Mouse (Mus musculus) heart, embryonic 13.5 days (tissue): ENCODE data around the gene Tas1r2. TPM values are rescaled to one million over a fixed set of nuclear protein-coding genes. Genes with fewer than 3 reads are reported as not detected.

Source experiments
- ATAC-seq: fragments of 200-750 bp; cut with Nextera tagmentation; 2 replicates; pipeline ENCODE4 v1.8.0; 2017; ENCODE audit warnings: moderate TSS enrichment; ENCODE audit not compliant: insufficient number of reproducible peaks, low FRiP score, low TSS enrichment; ENCODE audit errors: extremely low read depth
- H3K27ac ChIP-seq: fragments of 300-500 bp; sonication (generic); replicated peaks from 2 replicates; pipeline ENCODE4 v1.5.1; 2015; ENCODE audit warnings: moderate library complexity, mild to moderate bottlenecking, inconsistent platforms
- H3K27me3 ChIP-seq: fragments of 300-500 bp; sonication (generic); replicated peaks from 2 replicates; pipeline ENCODE4 v1.6.1; 2015; ENCODE audit warnings: mild to moderate bottlenecking, inconsistent platforms
- H3K36me3 ChIP-seq: fragments of 300-500 bp; sonication (generic); 2 replicates; pipeline ENCODE4 v1.6.1; 2015; ENCODE audit warnings: mild to moderate bottlenecking, inconsistent platforms
- H3K4me1 ChIP-seq: fragments of 300-500 bp; sonication (generic); 2 replicates; pipeline ENCODE4 v1.6.1; 2015; ENCODE audit warnings: inconsistent platforms
- H3K4me2 ChIP-seq: fragments of 300-500 bp; sonication (generic); 2 replicates; pipeline ENCODE4 v1.6.1; 2015; ENCODE audit warnings: inconsistent platforms, mild to moderate bottlenecking, moderate library complexity
- H3K4me3 ChIP-seq: fragments of 300-500 bp; sonication (generic); 2 replicates; pipeline ENCODE4 v1.5.1; 2015; ENCODE audit warnings: moderate library complexity, mild to moderate bottlenecking, inconsistent platforms
- H3K9ac ChIP-seq: fragments of 300-500 bp; sonication (generic); 2 replicates; pipeline ENCODE4 v1.6.1; 2015; ENCODE audit warnings: inconsistent platforms, mild to moderate bottlenecking, moderate library complexity
- H3K9me3 ChIP-seq: fragments of 300-500 bp; sonication (generic); 2 replicates; pipeline ENCODE4 v1.6.1; 2016; ENCODE audit warnings: inconsistent platforms
- WGBS: fragments of 180-500 bp; shearing (Covaris S2); methylation state at CpG from one replicate; pipeline ENCODE4 v1.1.7; 2015; ENCODE audit warnings: mixed read lengths; 5-methylcytosine and 5-hydroxymethylcytosine counted together
- polyA plus RNA-seq: library from polyadenylated mRNA; unstranded; fragments of >200 nt; fragmentation: Nextera tagmentation; extraction: Ambion mirVana; gene quantifications from 2 replicates; pipeline ENCODE4 v1.2.1, GENCODE M21; 2015

The Tas1r2 gene
- polyA plus RNA-seq, 1 experiment from 2014 or later = not detected

- peaks cover 6% of the 10 kb centered on the region for H3K27me3 ChIP-seq
- peak; percentile 99 for ATAC-seq
- peak within 1 kb of the TSS; percentile 71 for H3K4me3 ChIP-seq
- peaks cover 20% of the 10 kb centered on the region for H3K36me3 ChIP-seq
- H3K27ac ChIP-seq = peak within 1 kb of the TSS; percentile 65
- H3K4me1 ChIP-seq = peaks cover 26% of the 10 kb centered on the region
- H3K9ac ChIP-seq = peak within 1 kb of the TSS; percentile 85
- 0% methylated on average over 36 of the region's 38 CpGs for WGBS
- H3K9me3 ChIP-seq = no peaks in the 10 kb centered on the region
- H3K4me2 ChIP-seq = peak within 1 kb of the TSS; percentile 84
Measured at GRCm38 (mm10) chr4:139622373-139623282, 30.7 kb upstream of the Tas1r2 start, which contains the start of gene Aldh4a1. Aldh4a1 (plus strand) TSS chr4:139622866.

DNA sequence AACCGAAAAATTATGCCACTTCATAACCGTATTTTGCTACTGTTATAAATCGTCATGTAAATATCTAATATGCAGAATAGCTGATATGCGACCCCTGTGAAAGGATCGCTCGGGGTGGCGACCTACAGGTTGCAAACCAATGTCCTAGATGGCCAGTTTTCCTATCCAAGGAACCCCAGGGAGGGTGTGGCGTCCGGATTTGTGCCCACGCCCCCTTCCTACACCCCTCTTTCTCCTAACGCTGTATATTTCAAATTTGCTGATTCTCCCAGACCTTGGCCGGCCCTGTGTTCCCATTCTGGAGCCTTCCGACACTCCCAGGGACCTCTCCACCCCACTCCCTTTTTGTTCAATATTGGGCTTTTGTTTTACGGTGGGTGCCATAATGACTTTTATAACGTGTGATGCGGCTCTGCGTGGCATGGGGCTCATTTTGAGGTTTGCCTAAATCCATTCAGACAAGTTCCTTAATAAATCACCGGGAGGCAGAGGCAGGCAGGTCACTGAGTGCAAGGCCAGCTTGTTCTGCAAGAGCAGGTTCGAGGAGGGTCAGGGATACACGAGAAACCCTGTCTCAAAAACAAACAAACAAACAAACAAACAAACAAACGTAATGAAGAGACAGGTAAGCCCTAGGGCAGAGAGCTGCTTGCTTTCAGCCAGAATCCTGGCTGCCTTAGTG, 29.8 kb upstream of the Tas1r2 start:
- 26% methylated on average over 21 of the region's 21 CpGs for WGBS
- Histone ChIP-seq H3K36me3 (peaks cover 13% of the 10 kb centered on the region), H3K27me3 (peaks cover 6% of the 10 kb centered on the region), H3K9me3 (no peaks in the 10 kb centered on the region), H3K4me1 (peaks cover 26% of the 10 kb centered on the region), H3K4me3 (peak overlapping the region; percentile 71), H3K27ac (no peak overlapping the region), H3K9ac (peak overlapping the region; percentile 85), H3K4me2 (peak overlapping the region; percentile 84)
- no peak for ATAC-seq

DNA sequence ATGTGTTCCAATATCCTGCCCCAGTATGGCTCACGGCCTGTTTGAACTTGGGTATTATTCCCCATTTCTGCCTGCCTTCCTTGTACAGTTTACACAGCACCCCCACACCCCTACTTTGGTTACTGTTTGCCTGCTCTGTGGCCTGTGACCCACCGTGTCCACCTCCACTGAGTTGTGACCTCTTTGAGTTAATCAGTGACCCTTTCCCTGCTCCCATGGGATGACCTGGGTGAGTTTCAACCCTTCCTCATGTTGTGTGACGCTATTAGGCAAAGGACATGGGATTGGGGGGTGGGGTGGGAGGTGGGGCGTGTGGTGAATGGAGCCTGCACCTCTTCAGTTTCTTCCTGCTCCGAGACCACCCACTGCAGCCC, 29.2 kb upstream of the Tas1r2 start:
- no peak overlapping the region for H3K27ac ChIP-seq
- peak overlapping the region; percentile 85; the same call in 1 of the 2 replicates for H3K9ac ChIP-seq
- peaks cover 6% of the 10 kb centered on the region for H3K27me3 ChIP-seq
- H3K4me2 ChIP-seq = peak overlapping the region; percentile 84
- H3K4me1 ChIP-seq = peaks cover 29% of the 10 kb centered on the region
- H3K4me3 ChIP-seq = peak overlapping the region; percentile 71; the same call in 1 of the 2 replicates
- ATAC-seq = no peak
- no peaks in the 10 kb centered on the region for H3K9me3 ChIP-seq
- H3K36me3 ChIP-seq = peaks cover 13% of the 10 kb centered on the region
- WGBS = 67% methylated on average over 5 of the region's 5 CpGs

GRCm38 (mm10) chr4:139624706-139625105, 28.6 kb upstream of the Tas1r2 start:
- 73% methylated on average over 10 of the region's 10 CpGs for WGBS
- Histone ChIP-seq H3K4me2 (no peak overlapping the region), H3K36me3 (peaks cover 13% of the 10 kb centered on the region), H3K27ac (no peak overlapping the region), H3K4me1 (peaks cover 33% of the 10 kb centered on the region), H3K9ac (0 out of 2 replicates have a peak overlapping the region, but pooled peaks have one; percentile 85), H3K9me3 (no peaks in the 10 kb centered on the region), H3K4me3 (no peak overlapping the region), H3K27me3 (peaks cover 6% of the 10 kb centered on the region)
- ATAC-seq = no peak

- H3K4me2 ChIP-seq = no peak overlapping the region
- H3K4me3 ChIP-seq = no peak overlapping the region
- no peak overlapping the region for H3K27ac ChIP-seq
- H3K4me1 ChIP-seq = peaks cover 28% of the 10 kb centered on the region
- no peaks in the 10 kb centered on the region for H3K9me3 ChIP-seq
- H3K36me3 ChIP-seq = no peaks in the 10 kb centered on the region
- no peak overlapping the region for H3K9ac ChIP-seq
- H3K27me3 ChIP-seq = peaks cover 14% of the 10 kb centered on the region
- ATAC-seq = no peak
- 88% methylated on average over 11 of the region's 11 CpGs for WGBS
Measured at GRCm38 (mm10) chr4:139627361-139627760, 26.0 kb upstream of the Tas1r2 start.

GRCm38 (mm10) chr4:139630171-139630570, 23.2 kb upstream of the Tas1r2 start:
- ATAC-seq = no peak
- Histone ChIP-seq H3K9me3 (no peaks in the 10 kb centered on the region), H3K4me1 (peaks cover 13% of the 10 kb centered on the region), H3K9ac (no peak overlapping the region), H3K36me3 (no peaks in the 10 kb centered on the region; the same call in 1 of the 2 replicates), H3K27me3 (peaks cover 8% of the 10 kb centered on the region), H3K4me3 (no peak overlapping the region), H3K27ac (no peak overlapping the region), H3K4me2 (no peak overlapping the region)
- 66% methylated on average over 10 of the region's 10 CpGs for WGBS

DNA sequence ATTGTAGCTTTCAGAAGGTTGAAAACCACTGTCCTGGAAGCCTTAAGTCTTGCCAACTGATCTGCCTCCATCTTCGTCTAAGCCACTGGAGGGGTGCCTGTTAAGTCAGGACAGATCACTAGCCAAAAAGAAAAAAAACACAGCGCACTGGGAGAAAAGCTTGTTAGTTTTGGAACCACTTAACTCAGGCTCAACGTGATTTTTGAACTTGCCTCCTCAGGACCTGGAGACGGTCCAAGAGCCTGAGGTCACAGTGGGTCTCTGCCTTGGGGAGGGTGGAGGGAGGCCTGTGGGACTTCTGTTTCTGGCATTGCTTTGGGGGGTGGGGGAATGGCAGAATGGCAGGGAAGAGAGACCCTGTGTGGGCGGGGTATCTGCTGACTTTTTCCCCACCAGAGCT, 22.2 kb upstream of the Tas1r2 start:
- 0 out of 2 replicates have a peak overlapping the region, but pooled peaks have one; percentile 21 for H3K27ac ChIP-seq
- H3K27me3 ChIP-seq = peaks cover 8% of the 10 kb centered on the region
- no peak overlapping the region for H3K9ac ChIP-seq
- H3K9me3 ChIP-seq = no peaks in the 10 kb centered on the region
- no peak overlapping the region for H3K4me3 ChIP-seq
- no peak overlapping the region for H3K4me2 ChIP-seq
- no peaks in the 10 kb centered on the region; the same call in 1 of the 2 replicates for H3K36me3 ChIP-seq
- no peak for ATAC-seq
- peaks cover 10% of the 10 kb centered on the region for H3K4me1 ChIP-seq
- 58% methylated on average over 5 of the region's 5 CpGs for WGBS

DNA sequence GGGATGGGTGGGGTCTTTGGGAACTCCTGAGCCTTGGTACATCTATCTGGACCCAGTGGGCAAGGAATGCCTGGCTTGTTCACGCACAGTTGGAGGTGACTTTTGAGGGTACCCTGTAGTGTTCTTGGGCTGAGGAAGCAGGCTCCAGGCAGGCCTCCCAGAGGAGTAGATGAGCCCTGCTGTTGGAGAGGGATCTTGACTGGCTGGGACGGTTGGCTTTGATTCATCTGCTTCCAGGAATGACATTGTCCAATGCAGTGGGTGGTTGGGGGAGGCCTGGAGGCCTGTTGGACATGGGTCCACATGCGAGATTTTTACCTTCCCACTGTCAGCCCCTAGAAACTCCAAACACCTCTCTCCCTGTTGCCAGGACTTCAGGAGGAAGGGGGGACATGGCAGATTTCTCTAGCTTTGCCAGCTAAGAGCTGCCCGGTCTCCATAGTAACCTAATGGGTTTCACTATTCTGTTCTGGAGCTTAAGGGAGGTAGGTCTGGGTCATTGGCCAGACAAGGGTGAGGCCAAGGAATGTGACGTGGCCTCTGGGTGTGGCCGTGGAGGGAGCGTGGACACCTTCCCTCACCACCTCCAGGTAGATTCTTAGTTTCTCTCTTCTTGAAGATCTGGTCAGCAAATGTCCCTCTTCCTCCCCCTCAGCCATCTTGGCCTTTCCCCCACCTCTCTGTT, 21.6 kb upstream of the Tas1r2 start:
- H3K36me3 ChIP-seq = no peaks in the 10 kb centered on the region; the same call in 1 of the 2 replicates
- no peak overlapping the region for H3K4me2 ChIP-seq
- no peak overlapping the region for H3K4me3 ChIP-seq
- H3K27me3 ChIP-seq = peaks cover 9% of the 10 kb centered on the region
- H3K9ac ChIP-seq = no peak overlapping the region
- H3K4me1 ChIP-seq = peaks cover 10% of the 10 kb centered on the region
- ATAC-seq = no peak
- 73% methylated on average over 7 of the region's 7 CpGs for WGBS
- 0 out of 2 replicates have a peak overlapping the region, but pooled peaks have one; percentile 21 for H3K27ac ChIP-seq
- H3K9me3 ChIP-seq = no peaks in the 10 kb centered on the region

DNA sequence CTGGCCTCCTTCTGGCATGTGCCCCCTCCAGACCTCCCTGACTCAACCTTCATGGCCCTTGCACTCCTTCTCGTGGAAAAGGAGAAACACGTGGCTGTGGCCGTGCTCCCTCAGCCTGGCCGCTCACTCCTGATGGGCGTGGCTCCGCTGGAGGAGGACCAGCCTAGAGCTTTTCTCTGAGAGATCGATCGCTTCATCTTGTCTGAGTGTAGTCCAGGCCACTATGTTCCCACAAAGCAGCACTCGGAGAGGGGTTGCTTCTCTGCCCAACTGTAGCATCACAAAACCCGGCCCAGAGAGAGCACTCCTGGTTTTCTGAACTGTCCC, 21.1 kb upstream of the Tas1r2 start:
- Histone ChIP-seq H3K36me3 (no peaks in the 10 kb centered on the region; the same call in 1 of the 2 replicates), H3K4me1 (peaks cover 10% of the 10 kb centered on the region), H3K27ac (no peak overlapping the region), H3K4me2 (no peak overlapping the region), H3K9me3 (no peaks in the 10 kb centered on the region), H3K9ac (no peak overlapping the region), H3K27me3 (peaks cover 11% of the 10 kb centered on the region), H3K4me3 (no peak overlapping the region)
- 77% methylated on average over 10 of the region's 10 CpGs for WGBS
- no peak for ATAC-seq

DNA sequence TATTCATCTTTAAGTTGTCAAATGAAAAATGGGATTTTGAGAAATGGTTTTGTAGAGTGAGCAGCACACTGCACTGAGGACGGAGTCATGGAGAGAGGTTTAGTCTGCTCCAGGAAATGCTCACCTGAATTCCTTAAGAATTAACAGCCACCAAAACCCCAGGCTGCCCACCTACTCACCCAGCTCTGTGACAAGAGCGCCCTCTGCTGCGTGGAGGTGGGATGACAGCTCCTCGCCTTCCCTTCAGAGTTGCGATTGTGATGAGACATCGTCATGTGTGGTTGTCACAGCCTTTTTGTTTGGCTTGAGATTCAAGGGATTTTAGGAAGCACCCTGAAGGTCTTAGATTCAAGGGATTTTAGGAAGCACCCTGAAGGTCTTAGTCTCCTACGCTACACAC, 17.0 kb upstream of the Tas1r2 start:
- no peak for ATAC-seq
- H3K36me3 ChIP-seq = no peaks in the 10 kb centered on the region; the same call in 1 of the 2 replicates
- H3K4me2 ChIP-seq = no peak overlapping the region
- no peak overlapping the region for H3K27ac ChIP-seq
- peaks cover 3% of the 10 kb centered on the region for H3K4me1 ChIP-seq
- no peak overlapping the region for H3K4me3 ChIP-seq
- 28% methylated on average over 7 of the region's 7 CpGs for WGBS
- no peak overlapping the region for H3K9ac ChIP-seq
- no peaks in the 10 kb centered on the region for H3K9me3 ChIP-seq
- peaks cover 38% of the 10 kb centered on the region for H3K27me3 ChIP-seq

DNA sequence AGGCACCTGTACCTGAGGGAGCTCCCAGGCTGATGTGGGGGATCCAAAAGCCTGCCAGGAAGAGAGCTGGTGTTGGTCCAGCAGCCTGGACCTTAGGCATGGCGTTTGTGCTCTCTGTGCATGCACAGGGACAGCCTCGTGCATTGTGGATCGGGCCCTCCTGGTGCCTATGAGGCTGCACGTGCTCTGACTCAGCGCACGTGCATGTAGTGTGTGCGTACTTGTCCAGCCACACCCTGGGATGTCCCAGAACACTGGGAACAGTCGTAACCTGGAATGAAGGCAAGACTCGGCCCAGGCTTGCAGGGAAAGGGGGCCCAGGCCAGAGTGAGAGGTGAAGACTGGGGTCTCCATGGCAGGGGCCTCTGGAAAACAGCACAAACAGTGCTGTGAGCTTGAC, 15.5 kb upstream of the Tas1r2 start:
- Histone ChIP-seq H3K4me2 (no peak overlapping the region), H3K9me3 (no peaks in the 10 kb centered on the region), H3K27me3 (peaks cover 48% of the 10 kb centered on the region), H3K4me3 (no peak overlapping the region), H3K4me1 (peaks cover 16% of the 10 kb centered on the region), H3K27ac (no peak overlapping the region), H3K36me3 (no peaks in the 10 kb centered on the region; the same call in 1 of the 2 replicates), H3K9ac (no peak overlapping the region)
- 81% methylated on average over 9 of the region's 9 CpGs for WGBS
- ATAC-seq = no peak
